Mouse (Mus musculus) frontal cortex, postnatal 10 days (tissue): ENCODE data around the gene Prr5l.
"Not testable (repeated sequence)": the region's sequence is repeated elsewhere in the genome, so short reads cannot be mapped to it uniquely, and the experiment has no call there.

ENCODE experiments used
- DNase-seq, 2 experiments: peaks; one replicate each; pipeline ENCODE4 v3.0.0; 2022; ENCODE audit warnings: low spot score in 2 of 2, mixed read lengths in 1 of 2

Prr5l gene

DNA sequence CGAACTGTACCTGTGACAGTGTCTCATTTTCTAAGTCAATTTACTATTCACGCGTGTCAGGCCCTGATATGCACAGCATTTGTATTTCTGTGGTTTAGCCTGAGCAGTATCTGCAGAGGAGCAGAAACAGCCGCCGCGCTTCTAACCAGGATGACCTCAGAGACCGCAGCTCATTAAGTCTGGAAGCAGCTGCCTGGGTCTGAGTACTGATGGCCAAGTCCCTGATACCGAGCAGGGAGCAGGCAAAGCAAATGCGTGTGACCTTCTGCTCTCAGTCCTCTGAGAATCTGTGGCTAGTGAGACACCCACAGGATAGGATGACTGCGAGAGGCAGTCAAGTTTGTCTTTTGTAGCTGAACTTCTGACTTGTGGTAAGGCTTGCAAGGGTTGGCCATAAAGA lies 120.4 kb downstream of the Prr5l start:
- no peak for DNase-seq

- no peak for DNase-seq
Observed at GRCm38 (mm10) chr2:101761898-101762297, 120.9 kb downstream of the Prr5l start.

DNA sequence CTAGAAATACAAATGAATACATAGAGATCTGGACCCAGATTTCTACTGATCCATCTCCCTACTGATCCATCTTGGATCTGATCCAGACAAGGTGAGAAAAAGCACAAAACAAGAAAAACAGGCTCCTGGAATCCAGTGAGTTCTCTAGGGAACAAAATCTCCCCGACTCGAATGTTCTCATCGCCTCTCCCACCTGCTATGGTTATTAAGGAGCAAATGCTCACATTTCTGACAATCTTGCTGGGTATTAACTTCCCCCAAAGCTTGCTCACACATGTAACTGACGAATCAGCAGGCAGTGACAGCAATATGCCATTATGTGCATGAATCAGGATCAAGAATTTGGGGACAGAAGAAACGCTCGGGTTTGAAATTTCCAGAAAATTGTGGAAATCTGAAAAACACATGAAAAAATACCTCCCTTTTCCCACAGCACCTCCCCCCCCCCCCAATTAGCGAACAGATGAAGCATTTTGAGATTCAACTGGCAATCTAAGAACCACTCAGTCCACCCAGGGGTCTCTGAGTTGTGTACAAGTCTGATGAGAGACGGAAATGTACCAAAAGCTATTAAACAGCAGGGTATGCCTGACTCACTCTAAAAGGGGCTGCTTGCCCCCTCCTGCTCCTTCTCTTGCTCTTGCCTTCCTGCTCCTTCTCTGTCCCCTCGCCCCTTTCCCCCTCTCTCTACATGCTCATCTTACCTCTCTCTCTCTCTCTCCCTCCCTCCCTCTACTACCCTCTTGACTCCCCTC lies 123.1 kb downstream of the Prr5l start:
- no peak for DNase-seq

DNA sequence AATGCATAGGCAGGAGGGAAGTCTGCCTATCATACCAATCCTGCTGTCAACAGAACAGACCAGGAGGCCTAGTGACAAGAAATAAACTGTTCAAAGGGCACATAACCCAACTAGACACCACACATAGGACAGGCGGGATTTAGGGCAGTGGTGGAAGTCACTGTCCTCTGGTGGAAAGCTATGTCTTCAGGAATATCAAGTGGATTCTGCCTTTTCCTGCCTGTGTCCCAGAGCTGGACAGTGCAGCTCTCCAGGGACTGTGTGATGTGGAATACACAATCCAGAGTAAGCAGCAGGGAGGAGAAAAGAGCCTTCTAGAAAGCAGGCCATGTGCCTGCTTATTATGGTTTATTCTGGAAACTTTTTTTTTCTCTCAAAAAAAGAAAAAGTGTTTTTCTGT lies 125.0 kb downstream of the Prr5l start:
- no peak for DNase-seq

- no peak for DNase-seq
Observed at GRCm38 (mm10) chr2:101756069-101756753, 126.6 kb downstream of the Prr5l start.

DNA sequence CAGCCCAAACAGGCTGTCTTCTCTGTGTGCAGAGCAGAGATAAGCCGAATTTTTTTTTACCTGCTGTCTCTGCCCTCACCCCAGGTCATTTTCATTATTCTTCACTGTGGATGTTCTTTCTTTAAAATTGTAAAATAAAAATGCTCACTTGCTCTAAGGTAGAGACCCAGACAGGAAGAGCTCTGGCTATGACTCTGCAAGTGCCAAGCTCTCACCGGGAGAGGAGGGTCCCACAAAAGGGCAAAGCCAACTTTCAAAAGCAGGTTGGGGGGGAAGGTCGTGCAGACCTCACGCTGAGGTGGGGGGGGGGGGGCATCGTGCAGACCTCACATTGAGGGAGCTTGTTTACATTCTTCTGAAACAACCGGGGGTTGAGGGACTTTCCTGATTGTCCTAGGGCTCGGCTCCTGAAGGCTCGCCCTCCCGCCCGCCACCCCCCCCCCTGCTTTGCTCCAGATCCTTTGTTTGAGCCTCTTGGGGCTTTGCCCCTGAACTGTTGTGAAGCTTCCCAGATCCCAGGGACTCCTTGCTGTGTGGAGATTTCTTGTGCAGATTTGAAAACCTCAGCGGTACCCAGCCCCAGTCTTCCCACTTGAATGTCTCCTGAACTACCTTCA lies 127.8 kb downstream of the Prr5l start:
- no peak for DNase-seq

DNA sequence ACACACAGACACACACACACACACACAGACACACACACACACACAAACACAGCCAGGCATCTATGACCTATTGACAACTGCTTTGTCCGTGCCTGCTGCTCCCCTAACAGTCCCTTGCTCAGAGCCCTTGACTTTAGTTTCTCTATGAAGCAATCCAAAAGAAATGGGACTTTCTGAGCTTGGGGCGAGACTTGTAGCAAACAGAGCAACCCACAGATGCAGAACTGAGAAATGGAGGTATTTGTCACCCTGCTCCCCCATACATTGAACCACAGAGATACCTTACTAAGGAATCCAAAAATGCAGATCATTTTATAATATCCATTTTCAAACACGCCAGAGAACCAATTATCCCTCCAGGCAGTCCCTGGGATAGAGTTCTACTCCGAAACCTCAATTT lies 128.4 kb downstream of the Prr5l start:
- DNase-seq = no peak

- no peak for DNase-seq
Observed at GRCm38 (mm10) chr2:101752979-101753378, 129.8 kb downstream of the Prr5l start.

DNA sequence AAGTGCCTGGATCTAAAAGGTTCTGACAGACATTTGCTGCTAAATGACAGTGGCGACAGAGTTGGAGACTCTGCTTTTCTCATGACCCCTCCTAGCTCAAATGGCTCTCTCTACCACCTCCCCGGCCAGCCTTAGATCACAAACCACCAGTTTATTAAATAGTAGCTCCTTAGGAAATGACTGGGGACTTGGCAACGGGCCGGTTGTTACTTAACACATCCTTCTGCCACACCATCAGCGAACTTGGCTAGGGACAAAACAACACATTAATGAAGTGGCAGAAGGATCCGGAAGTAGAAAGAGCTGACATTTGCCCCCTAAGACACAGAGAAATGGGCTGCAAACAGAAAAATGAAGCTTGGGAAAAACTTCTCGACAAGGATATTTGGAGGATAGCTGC lies 130.4 kb downstream of the Prr5l start:
- DNase-seq = no peak

DNA sequence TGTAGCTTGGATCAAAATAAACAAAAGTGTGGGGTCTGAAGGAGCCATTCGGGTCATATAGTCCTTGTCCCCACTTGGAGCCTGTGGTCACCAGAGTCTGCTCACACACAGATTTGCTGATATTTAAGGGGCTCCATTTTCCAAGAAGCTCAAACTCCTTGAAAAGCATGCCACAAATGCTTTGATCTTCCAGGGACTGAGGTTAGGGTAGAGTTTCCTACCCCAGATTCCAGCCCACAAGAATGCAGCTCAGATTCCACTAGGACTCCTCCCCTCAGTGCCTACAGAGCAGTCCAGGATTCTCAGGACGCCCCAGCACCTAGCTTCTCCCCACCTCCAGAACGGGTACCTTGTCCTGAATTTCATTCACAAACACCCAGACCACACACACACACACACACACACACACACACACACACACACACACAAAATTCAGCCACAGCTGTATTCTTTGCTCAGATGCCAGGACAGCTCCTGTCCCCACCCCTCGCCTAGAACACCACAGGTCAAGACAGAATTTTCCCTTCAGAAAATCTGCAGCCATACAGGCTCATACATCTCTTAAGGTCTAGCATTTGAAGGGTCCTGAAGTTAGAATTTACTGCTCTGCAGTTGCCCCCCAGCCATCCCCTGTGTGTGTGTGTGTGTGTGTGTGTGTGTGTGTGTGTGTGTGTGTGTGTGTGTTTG lies 131.4 kb downstream of the Prr5l start:
- DNase-seq = no peak

- no peak for DNase-seq
Observed at GRCm38 (mm10) chr2:101746537-101746936, 136.3 kb downstream of the Prr5l start.

- not testable (repeated sequence) for DNase-seq
Observed at GRCm38 (mm10) chr2:101745656-101746055, 137.2 kb downstream of the Prr5l start.

DNA sequence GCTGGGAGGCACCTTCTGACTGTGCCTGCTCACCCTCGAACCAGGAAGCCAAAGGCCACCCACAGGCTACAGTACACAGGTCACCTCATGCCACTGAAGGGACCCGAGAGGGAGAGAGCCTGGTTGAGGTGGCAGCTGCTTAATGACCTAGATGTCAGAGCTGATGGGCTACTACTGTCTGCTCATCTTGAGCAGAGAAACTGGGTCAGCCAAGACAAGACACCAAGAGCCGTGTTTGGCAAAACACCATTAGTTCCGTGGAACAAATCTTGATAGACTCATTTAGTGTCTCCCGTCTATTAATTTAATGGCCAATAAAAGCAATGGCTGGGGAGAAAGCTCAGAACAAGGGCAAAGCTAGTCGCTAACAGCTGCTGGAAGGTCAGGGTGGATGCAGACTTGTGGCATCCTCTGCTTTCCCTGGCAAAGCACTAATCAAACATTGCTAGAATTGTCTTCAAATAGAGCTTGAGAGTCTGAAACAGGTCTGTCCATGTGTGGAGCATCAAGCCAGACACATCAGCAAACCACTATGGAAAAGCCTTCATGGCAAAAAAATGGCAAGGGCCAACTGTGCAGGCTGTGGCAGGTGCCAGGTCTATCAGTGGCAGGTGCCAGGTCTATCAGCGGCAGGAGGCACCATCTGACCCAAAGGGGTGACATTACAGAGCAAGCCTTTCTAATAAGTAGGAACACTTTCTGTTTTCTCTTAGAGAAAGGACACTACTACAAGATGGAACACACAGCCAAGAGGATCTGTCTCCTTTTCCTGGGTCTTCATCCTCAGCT lies 140.6 kb downstream of the Prr5l start:
- DNase-seq = no peak

DNA sequence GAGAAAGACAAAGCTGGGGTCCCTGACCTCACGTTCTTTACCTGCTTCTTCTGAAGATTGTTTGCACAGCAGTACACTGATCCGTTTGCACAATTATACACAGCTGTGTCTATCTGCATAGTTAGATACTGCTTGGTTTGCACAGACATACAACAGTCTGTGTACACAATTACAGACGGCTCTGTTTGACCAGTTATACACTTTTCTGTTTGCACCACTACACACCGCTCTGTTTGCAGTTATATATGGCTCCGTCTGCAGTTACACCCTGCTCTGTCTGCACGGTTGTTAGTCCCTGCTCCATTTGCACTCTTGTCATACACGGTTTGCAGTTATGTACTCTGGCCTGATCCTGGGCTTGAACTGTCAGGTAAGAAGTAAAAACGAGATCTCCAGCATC lies 141.2 kb downstream of the Prr5l start:
- DNase-seq = no peak

DNA sequence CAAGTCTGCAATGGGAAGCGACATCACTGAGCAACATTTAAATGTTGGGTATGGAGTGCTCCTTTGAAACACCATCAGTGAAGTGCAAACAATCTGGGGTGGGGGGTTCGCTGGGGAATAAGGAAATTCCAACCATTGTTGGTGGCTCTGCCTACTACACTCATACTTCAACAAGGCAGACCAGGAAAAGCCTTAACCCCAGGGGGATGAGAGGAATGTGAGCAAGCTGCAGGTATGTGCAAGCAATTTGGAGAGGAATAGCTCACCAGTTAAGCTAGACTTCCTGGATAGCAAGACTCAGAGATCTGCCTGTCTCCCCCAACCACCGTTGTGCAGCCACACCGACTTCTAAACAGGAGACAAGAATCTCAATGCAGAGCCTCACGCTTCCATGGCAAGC lies 142.9 kb downstream of the Prr5l start:
- DNase-seq = no peak

GRCm38 (mm10) chr2:101733564-101733963 lies 149.3 kb downstream of the Prr5l start:
- DNase-seq = peak in 1 of 2 experiments; percentile 24

- DNase-seq = no peak
Observed at GRCm38 (mm10) chr2:101732777-101733210, 150.0 kb downstream of the Prr5l start.

- DNase-seq = no peak
Observed at GRCm38 (mm10) chr2:101730972-101731371, 151.9 kb downstream of the Prr5l start.

DNA sequence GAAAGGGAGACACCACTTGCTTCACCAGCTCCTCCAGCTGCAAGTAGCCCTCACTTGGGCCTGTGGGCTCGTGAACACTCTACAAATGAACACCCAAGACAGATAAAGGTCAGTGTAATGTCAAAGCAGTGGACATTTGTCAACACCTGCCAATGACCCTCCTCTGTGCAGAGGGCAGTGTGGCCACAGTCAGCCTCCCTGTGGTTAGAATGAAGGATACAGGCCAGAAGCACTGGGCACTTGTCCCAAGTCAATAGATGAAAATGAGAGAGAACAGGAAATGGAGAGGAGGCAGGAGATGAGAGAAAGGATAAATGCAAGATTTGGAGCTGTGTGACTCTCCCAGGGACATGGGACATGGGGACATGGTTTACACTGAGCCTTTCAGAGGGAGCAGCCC lies 153.4 kb downstream of the Prr5l start:
- no peak for DNase-seq

- DNase-seq = no peak
Observed at GRCm38 (mm10) chr2:101727787-101728186, 155.0 kb downstream of the Prr5l start.

- DNase-seq = no peak
Observed at GRCm38 (mm10) chr2:101723333-101723881, 159.4 kb downstream of the Prr5l start.
